Mouse (Mus musculus) retina, adult 2 months (tissue): ENCODE measurements at regions not wholly inside any gene's neighbourhood (a gene's known extent, or its start where the extent isn't known, plus 50 kb on each side); places are given as distances from the start of the nearest gene placed in this dataset.

Source experiments
- DNase-seq: peaks from one replicate; pipeline ENCODE4 v3.0.0-alpha.2; 2012; ENCODE audit warnings: low read depth, low spot score

DNA sequence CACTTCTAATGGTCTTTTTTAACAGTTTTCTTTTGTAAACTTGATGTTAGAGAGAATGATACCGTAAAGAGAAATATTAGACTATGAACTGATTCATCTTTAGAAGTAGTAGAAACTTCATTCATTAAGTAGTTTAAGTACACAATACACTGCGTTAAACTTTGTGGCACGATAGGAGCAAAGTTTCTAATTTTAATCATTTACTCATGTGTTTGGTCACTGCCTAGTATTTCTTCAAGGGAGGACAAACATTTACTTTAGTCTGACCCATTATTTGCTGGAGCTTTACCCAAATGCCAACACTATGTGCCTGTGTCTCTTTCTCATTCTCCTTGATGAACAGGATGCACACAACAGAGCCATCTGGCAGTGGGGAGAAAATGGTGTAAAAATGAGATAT, 200.6 kb downstream of the Chm start:
- no peak for DNase-seq

DNA sequence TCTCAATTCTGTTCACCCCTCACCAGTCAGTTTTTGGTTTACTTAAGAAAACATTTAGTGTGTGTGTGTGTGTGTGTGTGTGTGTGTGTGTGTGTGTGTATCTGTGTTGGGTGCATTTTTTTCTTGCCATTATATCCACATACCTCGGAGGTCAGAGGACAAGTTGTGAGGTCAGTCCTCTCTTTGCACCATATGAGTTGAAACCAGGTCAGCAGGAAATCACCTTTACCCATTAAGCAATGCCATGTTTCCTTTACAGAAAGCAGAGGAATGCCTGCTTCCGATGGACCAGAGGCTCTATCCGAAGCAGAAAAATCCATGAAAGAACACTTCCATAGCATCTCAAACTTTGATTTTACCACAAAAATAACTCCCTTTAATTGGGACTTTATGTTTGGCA, 201.2 kb downstream of the Chm start:
- DNase-seq: no peak

DNA sequence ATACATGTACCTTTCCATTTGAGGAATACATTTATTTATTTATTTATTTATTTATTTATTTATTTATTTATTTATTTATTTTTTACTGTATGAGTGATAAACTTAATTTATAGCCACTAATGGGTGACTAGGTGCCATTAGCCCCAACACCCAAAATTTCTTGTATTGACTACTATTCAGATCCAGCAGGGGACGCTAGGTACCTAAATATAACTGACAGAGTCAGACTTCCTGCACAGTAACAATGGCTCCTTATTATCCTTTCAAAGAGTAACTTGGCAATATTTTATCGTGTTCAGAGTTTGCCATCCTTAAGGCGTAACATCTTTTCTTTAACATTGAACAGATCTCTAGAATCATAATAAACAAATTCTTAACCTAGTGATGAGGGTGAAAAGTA, 206.7 kb downstream of the Chm start:
- DNase-seq: peak; percentile 4

DNA sequence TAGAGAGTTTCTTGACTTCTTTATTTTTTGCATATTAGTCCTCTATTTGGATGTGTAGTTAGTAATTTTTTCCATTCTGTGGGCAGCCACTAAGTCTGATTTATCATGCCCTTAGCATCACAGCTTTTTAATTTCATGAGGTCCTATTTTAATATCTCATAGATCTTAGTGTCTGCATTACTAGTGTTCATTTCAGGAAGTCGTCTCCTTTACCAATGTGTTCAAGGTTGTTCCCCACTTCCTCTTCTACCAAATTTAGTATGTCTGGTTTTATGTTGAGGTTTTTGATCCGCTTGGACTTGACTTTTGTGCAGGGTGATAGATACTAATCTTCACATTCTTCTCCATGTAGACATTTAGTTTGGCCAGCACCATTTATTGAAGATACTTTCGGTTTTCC, 221.2 kb downstream of the Chm start:
- DNase-seq: no peak

DNA sequence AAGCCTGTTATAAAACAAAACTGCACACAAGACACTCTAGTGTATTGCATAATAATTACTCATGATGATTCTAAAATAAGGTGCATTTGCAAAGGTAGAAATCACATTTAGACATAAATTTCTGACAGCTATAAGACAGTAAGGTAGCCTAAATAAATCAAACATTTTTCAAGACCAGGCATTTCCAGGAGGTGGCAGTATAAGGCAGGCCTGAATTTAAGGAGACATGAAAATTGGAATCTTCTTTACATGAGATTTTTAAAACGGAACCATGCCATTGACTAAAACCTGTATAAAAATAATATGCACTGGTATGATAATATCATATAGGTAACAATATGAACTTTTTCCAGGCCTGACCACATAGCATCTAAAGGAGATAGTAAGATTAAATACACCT, 235.5 kb downstream of the Chm start:
- DNase-seq: no peak

DNA sequence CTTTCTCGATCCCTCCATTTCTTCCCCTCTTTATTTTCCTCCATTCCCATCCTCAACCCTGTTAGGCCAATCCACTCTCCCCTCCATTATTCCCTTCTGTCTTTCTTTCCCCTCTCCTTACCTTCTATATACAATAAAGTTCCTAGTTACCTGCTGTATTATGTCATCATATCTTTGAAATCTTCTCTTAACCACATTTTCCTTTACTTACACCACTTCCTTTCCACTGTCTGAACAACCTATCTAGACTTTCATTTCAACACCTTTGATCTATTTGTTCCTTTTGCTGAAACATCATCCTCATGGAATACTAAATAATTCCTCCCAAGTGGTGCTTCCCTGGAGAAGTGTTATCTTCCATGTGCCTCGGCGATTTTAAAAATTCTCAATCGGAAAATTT, 237.8 kb downstream of the Chm start:
- DNase-seq: no peak

DNA sequence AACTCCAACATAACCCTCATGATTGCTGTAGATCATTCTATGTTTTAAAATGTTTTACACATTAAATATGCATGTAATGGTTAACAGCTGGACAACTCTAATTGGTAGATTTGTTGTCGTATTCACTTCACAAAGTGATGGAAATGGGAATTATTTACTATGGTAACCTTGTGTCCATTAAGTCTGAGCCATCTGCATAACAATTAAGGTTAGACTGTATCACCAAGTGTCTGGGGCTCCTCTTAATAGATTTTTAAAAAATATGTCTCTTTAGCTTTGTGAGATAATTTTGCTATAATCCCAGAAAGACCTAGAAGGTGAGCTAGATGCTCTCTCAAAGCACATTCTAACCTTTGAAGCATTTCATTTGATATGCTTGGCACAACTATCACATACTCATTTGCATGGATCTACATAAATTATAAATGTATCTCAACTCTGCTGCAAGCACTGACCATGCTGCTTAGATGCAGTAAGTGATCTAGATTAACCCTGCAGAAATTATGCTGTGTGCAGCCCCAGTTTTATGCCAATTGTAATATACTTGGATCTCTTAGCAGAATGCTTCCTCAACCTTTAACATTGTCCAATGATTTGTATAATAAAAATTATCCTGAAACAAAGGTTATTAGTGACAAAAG, 227.2 kb upstream of the Pof1b start:
- no peak for DNase-seq

DNA sequence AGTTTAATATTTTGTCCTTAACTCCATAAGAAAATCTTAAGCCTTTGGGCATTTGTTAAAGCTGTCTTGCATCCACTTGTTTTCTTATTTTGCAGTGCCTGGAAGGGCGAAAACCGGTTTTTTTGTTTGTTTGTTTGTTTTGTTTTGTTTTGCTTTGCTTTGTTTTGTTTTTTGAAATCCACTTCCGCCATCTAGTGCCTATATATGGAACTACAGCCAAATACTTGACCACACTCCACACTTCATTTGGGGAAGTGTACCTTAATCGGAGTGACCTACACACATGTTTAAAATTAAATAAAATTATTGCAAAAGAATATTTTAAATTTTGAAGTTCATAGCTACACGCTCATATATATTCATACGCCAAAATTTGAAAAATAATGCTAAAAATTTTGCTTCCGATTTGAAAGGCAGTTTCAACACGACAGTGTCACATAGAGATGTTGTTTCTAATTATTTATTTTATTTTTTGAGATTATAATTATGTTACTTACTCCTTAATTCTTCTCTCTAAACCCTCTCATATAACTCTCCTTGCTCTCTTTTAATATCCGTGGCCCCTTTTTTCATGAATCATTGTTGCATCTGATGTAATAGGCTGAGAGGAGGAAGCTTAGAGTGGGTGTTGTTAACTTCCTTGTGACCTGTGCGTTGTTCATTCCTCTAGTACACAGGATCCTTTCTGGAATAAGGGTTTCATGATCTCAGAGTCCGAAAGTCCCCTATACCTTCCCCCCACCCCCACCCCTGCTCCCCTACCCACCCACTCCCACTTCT, 205.4 kb upstream of the Pof1b start:
- no peak for DNase-seq

DNA sequence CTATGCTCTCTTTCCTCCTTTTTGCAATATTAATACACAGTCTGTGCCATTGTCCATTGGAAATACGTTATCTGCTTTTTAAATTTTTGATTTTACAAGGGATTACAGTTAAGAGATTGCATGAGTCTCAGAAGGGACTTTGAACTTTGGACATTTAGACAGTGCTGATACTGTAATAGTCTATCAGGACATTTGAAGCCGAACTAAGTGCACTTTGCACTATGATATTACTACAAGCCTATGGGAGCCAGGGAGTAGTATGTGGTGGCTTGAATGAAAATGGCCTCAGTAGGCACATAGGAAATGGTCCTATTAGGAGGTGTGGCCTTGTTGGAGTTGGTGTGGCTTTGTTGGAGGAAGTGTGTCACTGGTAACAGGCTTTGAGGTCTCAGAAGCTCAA, 188.1 kb upstream of the Pof1b start:
- DNase-seq: no peak
